Mouse (Mus musculus) bone marrow macrophage, adult 2 months (primary cell): Measurements from ENCODE around the gene Ncf4.

Experiments used
- CTCF ChIP-seq: IDR thresholded peaks from 2 replicates; pipeline ENCODE4 v1.5.1; 2012; ENCODE audit warnings: low read depth, mild to moderate bottlenecking, low read length, moderate library complexity
- POLR2A ChIP-seq: IDR thresholded peaks from 2 replicates; pipeline ENCODE4 v1.6.1; 2012; ENCODE audit warnings: mild to moderate bottlenecking, low read depth, low read length, borderline replicate concordance

DNA sequence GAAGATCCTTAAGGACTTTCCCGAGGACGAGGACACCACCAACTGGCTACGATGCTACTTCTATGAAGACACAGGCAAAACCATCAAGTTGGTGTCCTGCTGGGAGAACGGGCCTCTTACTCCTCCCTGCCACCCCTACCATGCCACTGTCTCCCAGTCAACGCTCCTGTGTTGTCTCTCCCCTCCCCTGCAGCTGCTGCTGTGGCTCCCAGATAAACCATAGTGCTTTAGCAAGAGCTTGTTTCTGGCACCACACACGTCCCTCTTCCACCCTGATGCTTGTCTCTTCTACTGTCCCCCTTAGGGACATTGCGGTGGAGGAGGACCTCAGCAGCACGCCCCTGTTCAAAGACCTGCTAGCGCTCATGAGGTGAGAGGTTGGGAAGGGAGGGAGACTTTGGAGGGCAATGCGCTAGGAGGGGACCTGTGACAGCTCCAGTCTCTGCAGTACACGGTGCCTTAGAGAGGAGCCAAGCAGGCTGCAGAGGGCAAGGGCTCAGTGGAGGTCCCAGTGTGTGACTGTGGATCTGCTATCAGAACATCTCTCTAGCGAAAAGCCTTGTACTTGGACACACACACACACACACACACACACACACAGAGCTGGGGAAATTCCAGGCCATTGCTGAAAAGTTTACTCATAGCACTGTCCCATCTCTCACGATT, 16.2 kb downstream of the Ncf4 start:
- TF ChIP-seq POLR2A, result no peak
- TF ChIP-seq CTCF, result no peak
